Mouse (Mus musculus) kidney, adult 2 months (tissue): Measurements from ENCODE around the gene Thra.

Experiments
- CTCF ChIP-seq: fragments of 200-500 bp; conservative IDR thresholded peaks from 2 replicates; pipeline ENCODE4 v1.5.1; 2011; ENCODE audit warnings: low read depth, mild to moderate bottlenecking, control low read depth, low read length, moderate library complexity, mixed read lengths; ENCODE audit not compliant: insufficient read depth, insufficient read length
- POLR2A ChIP-seq: fragments of 200-500 bp; IDR thresholded peaks from one replicate; pipeline ENCODE4 v1.6.1; 2011; ENCODE audit warnings: low read depth, low read length, control low read depth

DNA sequence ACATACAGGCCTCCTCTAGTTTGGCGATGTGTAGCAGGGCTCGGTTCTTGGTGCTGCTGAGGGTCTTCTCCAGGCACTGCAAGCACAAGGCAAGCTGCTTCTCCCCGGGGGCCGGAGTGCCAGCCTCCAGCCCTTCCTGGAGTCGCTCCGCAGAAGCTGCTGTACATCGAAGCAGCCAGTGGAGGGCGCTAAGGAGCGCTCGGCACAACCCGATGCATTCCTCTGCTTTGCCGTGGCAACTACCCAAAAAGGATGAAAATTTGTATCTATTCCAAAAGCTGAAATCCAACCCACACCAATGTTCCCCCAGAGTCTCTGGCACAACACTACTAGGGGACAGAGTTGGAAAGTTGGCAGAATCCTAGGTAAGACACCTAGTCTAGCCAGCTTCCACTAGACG is 22.5 kb upstream of the Thra start:
- TF ChIP-seq CTCF, result peak; percentile 73
- no peak for TF ChIP-seq POLR2A
